Mouse (Mus musculus): ENCODE data around the gene Gucy1b2. TPM values are rescaled to one million over a fixed set of nuclear protein-coding genes. Genes with fewer than 3 reads are reported as not detected.

Gucy1b2 gene
- polyA plus RNA-seq, 1 experiment from 2014 or later: 0.55 TPM

DNA sequence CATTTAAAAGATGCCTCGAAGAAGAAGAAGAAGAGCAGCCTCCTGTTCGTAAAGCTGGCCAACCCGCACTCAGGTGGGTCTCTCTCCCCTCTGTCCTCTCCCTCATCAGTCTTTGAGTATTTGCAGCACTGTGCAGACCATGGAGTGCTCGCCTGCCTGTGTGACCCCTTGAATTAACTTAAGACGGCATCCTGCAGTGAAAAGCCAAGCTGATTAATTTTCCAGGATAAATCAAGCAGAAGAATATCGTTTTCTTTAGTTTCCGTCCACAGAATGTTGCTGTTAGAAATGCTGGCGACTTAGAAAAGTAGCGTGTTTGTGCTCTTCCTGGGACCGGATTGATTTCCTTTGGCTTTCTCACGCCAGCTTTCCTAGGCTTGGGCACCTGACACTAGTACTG, 109.5 kb downstream of the Gucy1b2 start:
- no peak overlapping the region for H3K9ac ChIP-seq (ENCODE audit: low read depth, low read length)
- no peaks in the 10 kb centered on the region for H3K9me3 ChIP-seq (replicated peaks; ENCODE audit: control insufficient read depth, low read length, poor library complexity, severe bottlenecking)
- no peak overlapping the region for H3K4me2 ChIP-seq (ENCODE audit: low read length)
- no peak overlapping the region for H3K4me3 ChIP-seq (ENCODE audit: low read depth, low read length)
- no peaks in the 10 kb centered on the region for H3K36me3 ChIP-seq (ENCODE audit: control insufficient read depth, insufficient read depth, low read length)
- H3K4me1 ChIP-seq (ENCODE audit: control insufficient read depth, insufficient read depth, low read length): 0 out of 2 replicates have a peak, but pooled peaks cover 2% of the 10 kb centered on the region
- no peak for ATAC-seq
- no peaks in the 10 kb centered on the region for H3K27me3 ChIP-seq (ENCODE audit: control insufficient read depth, insufficient read depth, low read depth, low read length)
- no peak overlapping the region for H3K27ac ChIP-seq (ENCODE audit: low read length)
- WGBS: 45% methylated on average over 11 of the region's 11 CpGs

Other genes starting within 250 kb of the Gucy1b2 start
- gene Rnaseh2b, start 163.7 kb downstream of the Gucy1b2 start, polyA plus RNA-seq (2015; fragmentation: Nextera tagmentation; extraction: Ambion mirVana): 27.4 and 32.0 TPM in 2 replicates
- gene Dleu7, start 163.2 kb downstream of the Gucy1b2 start, polyA plus RNA-seq (2015; fragmentation: Nextera tagmentation; extraction: Ambion mirVana): 16.3 and 18.9 TPM in 2 replicates
- gene Fam124a, start 99.4 kb upstream of the Gucy1b2 start, polyA plus RNA-seq (2015; fragmentation: Nextera tagmentation; extraction: Ambion mirVana): 48.4 and 55.3 TPM in 2 replicates
- gene Gm4131, start 110.6 kb upstream of the Gucy1b2 start, polyA plus RNA-seq (2015; fragmentation: Nextera tagmentation; extraction: Ambion mirVana): 0.25 and 0.36 TPM in 2 replicates
- gene Serpine3, start 207.4 kb upstream of the Gucy1b2 start, polyA plus RNA-seq (2015; fragmentation: Nextera tagmentation; extraction: Ambion mirVana): not detected in 2 replicates